Mouse (Mus musculus) mouse trophoblast stem cell (cell line): Measurements from ENCODE around the gene Ppp2r1b.
"Not testable (repeated sequence)": the region's sequence is repeated elsewhere in the genome, so short reads cannot be mapped to it uniquely, and the experiment has no call there.

ENCODE experiments used
- in situ Hi-C, 2 experiments: fragments of 300-500 bp; cut with MseI, MboI; formaldehyde crosslinking; loops; 2 replicates in 1 of 2; 3 replicates in 1 of 2; pipeline ENCODE4 v1.15.1; 2025

Ppp2r1b gene

GRCm38 (mm10) chr9:50845081-50845480, at the start of gene Ppp2r1b:
Gene Ppp2r1b, plus strand, starts transcription at chr9:50845301.
- in situ Hi-C loops: loop anchor here in 1 of 2 experiments (5.0 kb wide), 1 partner anchor 307 kb away; no protein-coding TSS in a partner anchor

GRCm38 (mm10) chr9:50796776-50797175, 48.3 kb upstream of the Ppp2r1b start:
- in situ Hi-C loops: no loop called here

- in situ Hi-C loops: no loop called here
These were observed 47.5 kb upstream of the Ppp2r1b start for GRCm38 (mm10) chr9:50797641-50798040.

GRCm38 (mm10) chr9:50798368-50798767, 46.7 kb upstream of the Ppp2r1b start:
- in situ Hi-C loops: no loop called here

GRCm38 (mm10) chr9:50800985-50801384, 44.1 kb upstream of the Ppp2r1b start:
- in situ Hi-C loops: no loop called here

- in situ Hi-C loops: no loop called here
These were observed 41.9 kb upstream of the Ppp2r1b start for GRCm38 (mm10) chr9:50803055-50803671.

- in situ Hi-C loops: no loop called here
These were observed 36.6 kb upstream of the Ppp2r1b start for GRCm38 (mm10) chr9:50808471-50808870.

- in situ Hi-C loops: no loop called here
These were observed 36.0 kb upstream of the Ppp2r1b start for GRCm38 (mm10) chr9:50809146-50809545.

GRCm38 (mm10) chr9:50811187-50811586, 33.9 kb upstream of the Ppp2r1b start:
- in situ Hi-C loops: no loop called here

GRCm38 (mm10) chr9:50811746-50812145, 33.4 kb upstream of the Ppp2r1b start:
- in situ Hi-C loops: no loop called here

- in situ Hi-C loops: no loop called here
These were observed 31.3 kb upstream of the Ppp2r1b start for GRCm38 (mm10) chr9:50813796-50814195.

GRCm38 (mm10) chr9:50815666-50816065, 29.4 kb upstream of the Ppp2r1b start:
- in situ Hi-C loops: no loop called here

GRCm38 (mm10) chr9:50816512-50816911, 28.6 kb upstream of the Ppp2r1b start:
- in situ Hi-C loops: no loop called here

GRCm38 (mm10) chr9:50818050-50818449, 27.1 kb upstream of the Ppp2r1b start:
- in situ Hi-C loops: no loop called here

- in situ Hi-C loops: no loop called here
These were observed 25.4 kb upstream of the Ppp2r1b start for GRCm38 (mm10) chr9:50819716-50820115.

GRCm38 (mm10) chr9:50821651-50822050, 23.4 kb upstream of the Ppp2r1b start:
- in situ Hi-C loops: no loop called here

- in situ Hi-C loops: no loop called here
These were observed 22.9 kb upstream of the Ppp2r1b start for GRCm38 (mm10) chr9:50822216-50822615.

- in situ Hi-C loops: no loop called here
These were observed 21.2 kb upstream of the Ppp2r1b start for GRCm38 (mm10) chr9:50823779-50824453.

- in situ Hi-C loops: no loop called here
These were observed 13.6 kb upstream of the Ppp2r1b start for GRCm38 (mm10) chr9:50831514-50831913.

GRCm38 (mm10) chr9:50832162-50832561, 12.9 kb upstream of the Ppp2r1b start:
- in situ Hi-C loops: no loop called here

- in situ Hi-C loops: not testable (repeated sequence)
These were observed 12.5 kb upstream of the Ppp2r1b start for GRCm38 (mm10) chr9:50832582-50832981.

- in situ Hi-C loops: no loop called here
These were observed 11.3 kb upstream of the Ppp2r1b start for GRCm38 (mm10) chr9:50833786-50834185.

- in situ Hi-C loops: no loop called here
These were observed 9.9 kb upstream of the Ppp2r1b start for GRCm38 (mm10) chr9:50835068-50835705.
